Comparison of ENCODE assay signal across 9 mouse cellular contexts in the genomic region with DNA sequence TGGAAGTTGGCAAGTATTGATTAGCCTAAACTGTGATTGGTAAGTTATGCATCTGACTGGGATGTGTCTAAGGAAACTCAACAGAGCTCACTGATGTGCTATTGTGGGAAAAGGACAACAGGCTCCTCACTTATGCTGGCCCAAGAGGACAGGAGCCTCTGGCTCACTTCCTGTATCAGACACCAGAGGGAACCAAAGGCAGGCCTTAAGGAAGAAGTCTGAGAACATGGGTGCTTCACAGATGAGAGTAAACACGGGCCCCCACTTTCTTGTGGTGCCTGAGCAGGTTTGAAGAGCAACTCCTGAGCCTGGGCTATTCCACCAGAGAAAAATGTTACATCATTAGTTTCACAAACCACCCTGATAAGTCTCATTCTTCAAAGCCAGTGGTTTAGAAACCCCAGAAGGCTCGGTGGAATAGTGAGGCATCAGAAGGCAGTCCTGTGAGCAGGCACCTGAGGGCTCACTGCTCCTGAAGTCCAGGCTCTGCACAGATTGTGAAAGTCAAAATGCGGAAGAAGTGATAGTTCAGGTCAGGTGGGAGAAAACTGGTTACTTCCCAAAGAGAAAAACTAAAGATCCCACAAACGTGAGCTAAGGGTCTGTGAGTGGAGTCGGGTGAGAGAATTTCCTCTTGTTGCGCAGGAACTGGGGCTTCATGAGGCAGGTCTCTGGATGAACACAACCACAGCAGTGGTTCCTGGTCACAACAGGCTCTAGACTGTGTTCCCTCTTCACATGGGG. TPM values are rescaled to one million over a fixed set of nuclear protein-coding genes. Genes with fewer than 3 reads are reported as not detected.
A peak's percentile ranks its signal among the peaks of the same experiment; 100 is the strongest.
DNase-seq lines count a peak whose midpoint lies in the region; ATAC-seq and TF ChIP-seq lines count a peak whose summit lies in the region.
"Had no signal": no experiment of that assay in that cellular context is flagged by ENCODE, and none has a peak within 500 bp of the region (broad histone marks: within the 10 kb centered on the region; RNA-seq: fewer than 3 reads in every experiment).

No protein-coding gene starts in this region.

- no peak overlapping the region for H3K27ac ChIP-seq in left cerebral cortex, adult 2 months

- H3K27me3 ChIP-seq in Patski: no peaks in the 10 kb centered on the region
- no peaks in the 10 kb centered on the region for H3K27me3 ChIP-seq in splenic B cell, adult 2 months (ENCODE audit: control insufficient read depth, insufficient read depth, low read length, poor library complexity, severe bottlenecking)

- CTCF ChIA-PET in Patski (lab: Charles Lee): interaction anchor here (0.7 to 9.9 kb wide), 9 partner anchors 23 to 590 kb away, joined by 3 to 69 read pairs (median 4); no protein-coding TSS in a partner anchor

- intact Hi-C loops in left cerebral cortex, adult 2 months (cut with DNase I): loop anchor here (2.0 to 10.0 kb wide), 2 partner anchors 62 to 308 kb away; no protein-coding TSS in a partner anchor
- intact Hi-C loops in left cerebral cortex, postnatal 36 days (cut with DNase I): no loop called here

- DNase-seq in left cerebral cortex, adult 2 months (ENCODE audit: extremely low spot score in 1 of 2, low spot score in 2 of 2): no peak
- no peak for DNase-seq in left cerebral cortex, postnatal 36 days (ENCODE audit: low spot score in 2 of 2)
- DNase-seq in Patski (ENCODE audit: low read depth, low spot score): no peak
- DNase-seq in splenic B cell, adult 2 months (ENCODE audit: low read depth, low spot score): peak; percentile 69
- no peak for DNase-seq in ovary, postnatal 36 days (ENCODE audit: low spot score)
- no peak for DNase-seq in right cerebral cortex, adult 18-20 months

- in situ Hi-C loops in Patski (cut with MboI; ENCODE audit: low pct_unique_long_range_greater_than_20kb): no loop called here

- H3K36me3 ChIP-seq in splenic B cell, adult 2 months (ENCODE audit: control insufficient read depth, insufficient read depth, low read length, poor library complexity, severe bottlenecking): no peaks in the 10 kb centered on the region

- peak; percentile 73 for ATAC-seq in Patski
- peak; percentile 41 for ATAC-seq in inflammation-experienced regulatory T-cells, adult 6 months

- peak; percentile 69 for TF ChIP-seq CTCF in left cerebral cortex, adult 2 months (IDR thresholded peaks at IDR 0.05)
- peak; percentile 86 for TF ChIP-seq CTCF in Patski (IDR thresholded peaks at IDR 0.05)

- POLR2A ChIA-PET in Patski (lab: Charles Lee): interaction anchor here (1.0 to 1.2 kb wide), 2 partner anchors 11 to 51 kb away, joined by 3 read pairs; no protein-coding TSS in a partner anchor

- H3K4me3 ChIP-seq in left cerebral cortex, adult 2 months: no peak overlapping the region

RNA-seq across cellular contexts. Expression of gene Il12a, which starts 43.9 kb away (rescaled TPM):
- 1 to 10 TPM; 2.8 to 4.2 TPM for total RNA-seq in left cerebral cortex, adult 2 months (2021)
- 1 to 10 TPM; 3.1 to 4.3 TPM for total RNA-seq in left cerebral cortex, postnatal 36 days (2021)
- polyA plus RNA-seq in Patski (2021): not detected
- under 1 TPM in 1 of 3 experiments, not detected in 2; 0.59 TPM for polyA plus RNA-seq in inflammation-experienced regulatory T-cells, adult 6 months (2017; shearing (Covaris generic))
- polyA plus RNA-seq: heart, embryonic 14.5 days; stomach, embryonic 14.5 days had no signal
